In genomic region chr9:9248529-9248928, GRCm38 (mm10) we compare ENCODE assay signal across 21 mouse cellular contexts. TPM values are rescaled to one million over a fixed set of nuclear protein-coding genes. Genes with fewer than 3 reads are reported as not detected.
DNase-seq lines count a peak whose midpoint lies in the region; ATAC-seq and TF ChIP-seq lines count a peak whose summit lies in the region.
"Had no signal": no experiment of that assay in that cellular context is flagged by ENCODE, and none has a peak within 500 bp of the region (broad histone marks: within the 10 kb centered on the region; RNA-seq: fewer than 3 reads in every experiment).

No protein-coding gene starts in this region.

- no peak for ATAC-seq in hindbrain, postnatal 0 days
- ATAC-seq in hindbrain, embryonic 14.5 days (ENCODE audit: low FRiP score), result no peak
- ATAC-seq in kidney, embryonic 14.5 days (ENCODE audit: low FRiP score, low TSS enrichment), result no peak
- ATAC-seq in intestine, embryonic 15.5 days, result peak; percentile 61

- H3K4me3 ChIP-seq in hindbrain, postnatal 0 days (ENCODE audit: low read length), result no peak overlapping the region
- no peak overlapping the region for H3K4me3 ChIP-seq in hindbrain, embryonic 14.5 days (replicated peaks; ENCODE audit: low read length)
- no peak overlapping the region for H3K4me3 ChIP-seq in kidney, embryonic 14.5 days (ENCODE audit: low read length)
- H3K4me3 ChIP-seq in intestine, embryonic 15.5 days (replicated peaks), result no peak overlapping the region
- H3K4me3 ChIP-seq in small intestine, adult 2 months (ENCODE audit: low read depth, low read length), result no peak overlapping the region
- H3K4me3 ChIP-seq: forebrain, embryonic 10.5 days; heart, embryonic 12.5 days; hindbrain, embryonic 12.5 days; limb, embryonic 13.5 days; midbrain, embryonic 12.5 days; myocyte had no signal

- WGBS in hindbrain, postnatal 0 days, result 57% methylated on average over 2 of the region's 2 CpGs
- WGBS in hindbrain, embryonic 14.5 days, result 49% methylated on average over 2 of the region's 2 CpGs
- 53% methylated on average over 2 of the region's 2 CpGs for WGBS in kidney, embryonic 14.5 days
- WGBS in intestine, embryonic 15.5 days, result 22% methylated on average over 2 of the region's 2 CpGs
- WGBS in small intestine, adult 2 months, result 22% methylated on average over 2 of the region's 2 CpGs

- H3K9me3 ChIP-seq in hindbrain, postnatal 0 days (ENCODE audit: low read length), result no peaks in the 10 kb centered on the region
- H3K9me3 ChIP-seq in hindbrain, embryonic 14.5 days (ENCODE audit: control insufficient read depth, low read length), result no peaks in the 10 kb centered on the region
- no peaks in the 10 kb centered on the region for H3K9me3 ChIP-seq in kidney, embryonic 14.5 days (ENCODE audit: control insufficient read depth, low read length)
- no peaks in the 10 kb centered on the region for H3K9me3 ChIP-seq in intestine, embryonic 15.5 days
- H3K9me3 ChIP-seq: forebrain, embryonic 10.5 days; heart, embryonic 12.5 days; hindbrain, embryonic 12.5 days; limb, embryonic 13.5 days; midbrain, embryonic 12.5 days had no signal

- no peaks in the 10 kb centered on the region for H3K36me3 ChIP-seq in hindbrain, postnatal 0 days (ENCODE audit: insufficient read depth, low read length)
- H3K36me3 ChIP-seq in hindbrain, embryonic 14.5 days (replicated peaks; ENCODE audit: control insufficient read depth, insufficient read depth), result no peaks in the 10 kb centered on the region
- H3K36me3 ChIP-seq in kidney, embryonic 14.5 days (ENCODE audit: control insufficient read depth, insufficient read depth, low read length), result no peaks in the 10 kb centered on the region
- H3K36me3 ChIP-seq in intestine, embryonic 15.5 days, result no peaks in the 10 kb centered on the region
- H3K36me3 ChIP-seq in small intestine, adult 2 months (ENCODE audit: control insufficient read depth, insufficient read depth, low read length), result no peaks in the 10 kb centered on the region
- H3K36me3 ChIP-seq: forebrain, embryonic 10.5 days; heart, embryonic 12.5 days; hindbrain, embryonic 12.5 days; limb, embryonic 13.5 days; midbrain, embryonic 12.5 days had no signal

- H3K27me3 ChIP-seq in hindbrain, postnatal 0 days (ENCODE audit: insufficient read depth, low read length), result no peaks in the 10 kb centered on the region
- H3K27me3 ChIP-seq in hindbrain, embryonic 14.5 days (ENCODE audit: control insufficient read depth, insufficient read depth, low read length), result no peaks in the 10 kb centered on the region
- no peaks in the 10 kb centered on the region for H3K27me3 ChIP-seq in kidney, embryonic 14.5 days (ENCODE audit: control insufficient read depth, insufficient read depth, low read length)
- H3K27me3 ChIP-seq in intestine, embryonic 15.5 days (replicated peaks), result no peaks in the 10 kb centered on the region
- no peaks in the 10 kb centered on the region for H3K27me3 ChIP-seq in small intestine, adult 2 months (ENCODE audit: control insufficient read depth, insufficient read depth, low read length)
- H3K27me3 ChIP-seq: heart, embryonic 12.5 days; hindbrain, embryonic 12.5 days; limb, embryonic 13.5 days; midbrain, embryonic 12.5 days had no signal

- no peak overlapping the region for H3K27ac ChIP-seq in hindbrain, postnatal 0 days
- H3K27ac ChIP-seq in hindbrain, embryonic 14.5 days, result no peak overlapping the region
- H3K27ac ChIP-seq in kidney, embryonic 14.5 days (ENCODE audit: low read depth, low read length), result no peak overlapping the region
- H3K27ac ChIP-seq in intestine, embryonic 15.5 days, result no peak overlapping the region
- H3K27ac ChIP-seq in small intestine, adult 2 months (ENCODE audit: insufficient read depth, low read depth, low read length), result peak overlapping the region; percentile 57
- H3K27ac ChIP-seq: forebrain, embryonic 10.5 days; hindbrain, embryonic 12.5 days; limb, embryonic 13.5 days; liver, embryonic 14.5 days; midbrain, embryonic 12.5 days had no signal

- TF ChIP-seq POLR2A in small intestine, adult 2 months (IDR thresholded peaks at IDR 0.05; ENCODE audit: low read depth, low read length), result no peak

- no peak overlapping the region for H3K9ac ChIP-seq in hindbrain, postnatal 0 days (replicated peaks; ENCODE audit: low read length)
- H3K9ac ChIP-seq in hindbrain, embryonic 14.5 days, result no peak overlapping the region
- H3K9ac ChIP-seq in kidney, embryonic 14.5 days (ENCODE audit: low read depth, low read length), result no peak overlapping the region
- H3K9ac ChIP-seq in intestine, embryonic 15.5 days, result no peak overlapping the region
- H3K9ac ChIP-seq: heart, embryonic 12.5 days; hindbrain, embryonic 12.5 days; limb, embryonic 13.5 days; liver, embryonic 14.5 days; lung, embryonic 14.5 days; midbrain, embryonic 12.5 days had no signal

- peak; percentile 15 for DNase-seq in hindbrain, postnatal 0 days (ENCODE audit: low spot score)
- DNase-seq in hindbrain, embryonic 14.5 days (ENCODE audit: low spot score), result no peak
- DNase-seq in kidney, postnatal 25 days, result peak; percentile 10 to 34
- no peak for DNase-seq in natural killer cell, adult 2 months (ENCODE audit: low spot score in 2 of 2)
- DNase-seq: adrenal gland, postnatal 25 days; cerebellum, adult 9-10 months; gastrocnemius, postnatal 25 days; heart, adult 18-20 months; heart, postnatal 10 days; lung, embryonic 14.5 days; thymus, postnatal 25 days had no signal

- no peaks in the 10 kb centered on the region for H3K4me1 ChIP-seq in hindbrain, postnatal 0 days (ENCODE audit: insufficient read depth, low read length)
- H3K4me1 ChIP-seq in hindbrain, embryonic 14.5 days (replicated peaks; ENCODE audit: control insufficient read depth, insufficient read depth, low read length), result no peaks in the 10 kb centered on the region
- H3K4me1 ChIP-seq in kidney, embryonic 14.5 days (ENCODE audit: control insufficient read depth, insufficient read depth, low read length), result no peaks in the 10 kb centered on the region
- H3K4me1 ChIP-seq in intestine, embryonic 15.5 days (replicated peaks), result peaks cover 4% of the 10 kb centered on the region
- peaks cover 14% of the 10 kb centered on the region; the same call in 1 of the 2 replicates for H3K4me1 ChIP-seq in small intestine, adult 2 months (ENCODE audit: control insufficient read depth, insufficient read depth, insufficient read length, low read length)
- H3K4me1 ChIP-seq: hindbrain, embryonic 12.5 days; limb, embryonic 13.5 days; midbrain, embryonic 12.5 days had no signal

- no peak for TF ChIP-seq CTCF in hindbrain, postnatal 0 days (IDR thresholded peaks at IDR 0.05; ENCODE audit: low read depth)
- no peak for TF ChIP-seq CTCF in small intestine, adult 2 months (IDR thresholded peaks at IDR 0.05; ENCODE audit: extremely low read depth, insufficient read length, insufficient replicate concordance, low read depth, low read length)

- H3K4me2 ChIP-seq in hindbrain, postnatal 0 days (ENCODE audit: low read depth, low read length), result no peak overlapping the region
- H3K4me2 ChIP-seq in hindbrain, embryonic 14.5 days (replicated peaks), result no peak overlapping the region
- H3K4me2 ChIP-seq in kidney, embryonic 14.5 days (replicated peaks; ENCODE audit: low read depth, low read length), result no peak overlapping the region
- no peak overlapping the region for H3K4me2 ChIP-seq in intestine, embryonic 15.5 days (replicated peaks)
- H3K4me2 ChIP-seq: heart, embryonic 12.5 days; hindbrain, embryonic 12.5 days; limb, embryonic 13.5 days; lung, embryonic 14.5 days; midbrain, embryonic 12.5 days had no signal

RNA-seq across cellular contexts. Expression of gene Arhgap42, which starts 9.6 kb away (rescaled TPM):
- 5.9 and 13.0 TPM in 2 replicates for total RNA-seq in hindbrain, postnatal 0 days (2014; rRNA removed)
- 13.0 and 15.4 TPM in 2 replicates for polyA plus RNA-seq in hindbrain, postnatal 0 days (2015; fragmentation: Nextera tagmentation; extraction: Ambion mirVana)
- polyA plus RNA-seq in hindbrain, embryonic 14.5 days (2014; fragmentation: Nextera tagmentation; extraction: Ambion mirVana), result 18.8 and 20.2 TPM in 2 replicates
- polyA plus RNA-seq in kidney, embryonic 14.5 days (2014; fragmentation: Nextera tagmentation; extraction: Ambion mirVana), result 27.0 and 43.4 TPM in 2 replicates
- 34.5 and 43.0 TPM in 2 replicates for polyA plus RNA-seq in intestine, embryonic 15.5 days (2015; fragmentation: Nextera tagmentation; extraction: Ambion mirVana)
- polyA plus RNA-seq in small intestine, adult 2 months (2012; rRNA removed), result 17.4 and 39.2 TPM in 2 replicates

Comparison
In these comparisons a context has a peak if more than half of its experiments do, and no peak if none do; other contexts are left out.
1. DNase-seq: peak in hindbrain, postnatal 0 days (single experiment) and kidney, postnatal 25 days (2 of 2); none in hindbrain, embryonic 14.5 days (single experiment) and natural killer cell, adult 2 months (0 of 2).